Mouse (Mus musculus) myocyte (in vitro differentiated cells): ENCODE results near the gene Atg10.

Experiments used
- MAX ChIP-seq: IDR thresholded peaks from one replicate; pipeline ENCODE4 v1.6.1; 2011; ENCODE audit warnings: low read depth, mild to moderate bottlenecking, control low read depth
- MYOD1 ChIP-seq, 3 experiments: IDR thresholded peaks; one replicate each; pipeline ENCODE4 v1.6.1; 2011; ENCODE audit warnings: control low read depth in 2 of 3, low read depth in 2 of 3, mild to moderate bottlenecking in 2 of 3, moderate library complexity in 1 of 3; ENCODE audit not compliant: insufficient read length in 2 of 3, control insufficient read depth in 1 of 3
- MYOG ChIP-seq, 3 experiments: IDR thresholded peaks; one replicate each; pipeline ENCODE4 v1.6.1; 2011; ENCODE audit warnings: control low read depth in 2 of 3, low read depth in 2 of 3, mild to moderate bottlenecking in 2 of 3; ENCODE audit not compliant: insufficient read length in 2 of 3, control insufficient read depth in 1 of 3, insufficient read depth in 1 of 3
- POLR2A ChIP-seq: IDR thresholded peaks from one replicate; pipeline ENCODE4 v1.6.1; 2011; ENCODE audit warnings: low read depth, mild to moderate bottlenecking, control low read depth, moderate library complexity; ENCODE audit not compliant: insufficient read length
- POLR2AphosphoS2 ChIP-seq: IDR thresholded peaks from one replicate; pipeline ENCODE4 v1.6.1; 2011; ENCODE audit warnings: low read depth, control low read depth; ENCODE audit not compliant: insufficient read length
- REST ChIP-seq: IDR thresholded peaks from one replicate; pipeline ENCODE4 v1.6.1; 2011; ENCODE audit warnings: mild to moderate bottlenecking, control low read depth, moderate library complexity; ENCODE audit not compliant: insufficient read depth, insufficient read length
- TCF12 ChIP-seq: IDR thresholded peaks from one replicate; pipeline ENCODE4 v1.6.1; 2011; ENCODE audit warnings: mild to moderate bottlenecking, control low read depth; ENCODE audit not compliant: poor library complexity, insufficient read depth, severe bottlenecking
- TCF3 ChIP-seq: IDR thresholded peaks from one replicate; pipeline ENCODE4 v1.6.1; 2011; ENCODE audit warnings: low read depth, control low read depth; ENCODE audit not compliant: insufficient read length

GRCm38 (mm10) chr13:90968940-90969339, 254.8 kb downstream of the Atg10 start:
- TF ChIP-seq MYOD1 (IDR thresholded peaks at IDR 0.05; ENCODE audit: control insufficient read depth in 1 of 3, insufficient read length in 2 of 3, low read depth in 2 of 3) (no peak), POLR2A (no peak), MYOG (IDR thresholded peaks at IDR 0.05; ENCODE audit: control insufficient read depth in 1 of 3, insufficient read depth in 1 of 3, insufficient read length in 2 of 3, low read depth in 2 of 3) (no peak), TCF12 (no peak), POLR2AphosphoS2 (no peak), TCF3 (no peak), MAX (no peak), REST (no peak)
